Mouse (Mus musculus) liver, embryonic 12.5 days (tissue): ENCODE results near the gene Il6ra. TPM values are rescaled to one million over a fixed set of nuclear protein-coding genes. Genes with fewer than 3 reads are reported as not detected.

Experiments used
- ATAC-seq: fragments of 200-750 bp; cut with Nextera tagmentation; 2 replicates; pipeline ENCODE4 v1.8.0; 2017; ENCODE audit warnings: moderate number of reproducible peaks, mild to moderate bottlenecking, moderate library complexity
- H3K27ac ChIP-seq: fragments of 300-500 bp; sonication (generic); 2 replicates; pipeline ENCODE4 v1.5.1; 2016; ENCODE audit warnings: mild to moderate bottlenecking
- H3K27me3 ChIP-seq: fragments of 300-500 bp; sonication (generic); replicated peaks from 2 replicates; pipeline ENCODE4 v1.6.1; 2016; ENCODE audit warnings: mild to moderate bottlenecking, moderate library complexity
- H3K36me3 ChIP-seq: fragments of 300-500 bp; sonication (generic); 2 replicates; pipeline ENCODE4 v1.6.1; 2016; ENCODE audit warnings: mild to moderate bottlenecking, moderate library complexity
- H3K4me1 ChIP-seq: fragments of 300-500 bp; sonication (generic); 2 replicates; pipeline ENCODE4 v1.6.1; 2016
- H3K4me2 ChIP-seq: fragments of 300-500 bp; sonication (generic); 2 replicates; pipeline ENCODE4 v1.6.1; 2016; ENCODE audit warnings: mild to moderate bottlenecking, moderate library complexity
- H3K4me3 ChIP-seq: fragments of 300-500 bp; sonication (generic); 2 replicates; pipeline ENCODE4 v1.5.1; 2016; ENCODE audit warnings: mild to moderate bottlenecking, moderate library complexity
- H3K9ac ChIP-seq: fragments of 300-500 bp; sonication (generic); 2 replicates; pipeline ENCODE4 v1.6.1; 2016; ENCODE audit warnings: mild to moderate bottlenecking, moderate library complexity
- H3K9me3 ChIP-seq: fragments of 300-500 bp; sonication (generic); replicated peaks from 2 replicates; pipeline ENCODE4 v1.6.1; 2016; ENCODE audit warnings: mild to moderate bottlenecking, moderate library complexity
- WGBS: fragments of 180-500 bp; shearing (Covaris S2); methylation state at CpG from one replicate; pipeline ENCODE4 v1.1.7; 2016; ENCODE audit not compliant: insufficient replicate concordance; 5-methylcytosine and 5-hydroxymethylcytosine counted together
- polyA plus RNA-seq: library from polyadenylated mRNA; unstranded; fragments of >200 nt; fragmentation: Nextera tagmentation; extraction: Ambion mirVana; gene quantifications from 2 replicates; pipeline ENCODE4 v1.2.1, GENCODE M21; 2016

Il6ra gene
- 1.9 and 2.1 TPM in 2 replicates for polyA plus RNA-seq

DNA sequence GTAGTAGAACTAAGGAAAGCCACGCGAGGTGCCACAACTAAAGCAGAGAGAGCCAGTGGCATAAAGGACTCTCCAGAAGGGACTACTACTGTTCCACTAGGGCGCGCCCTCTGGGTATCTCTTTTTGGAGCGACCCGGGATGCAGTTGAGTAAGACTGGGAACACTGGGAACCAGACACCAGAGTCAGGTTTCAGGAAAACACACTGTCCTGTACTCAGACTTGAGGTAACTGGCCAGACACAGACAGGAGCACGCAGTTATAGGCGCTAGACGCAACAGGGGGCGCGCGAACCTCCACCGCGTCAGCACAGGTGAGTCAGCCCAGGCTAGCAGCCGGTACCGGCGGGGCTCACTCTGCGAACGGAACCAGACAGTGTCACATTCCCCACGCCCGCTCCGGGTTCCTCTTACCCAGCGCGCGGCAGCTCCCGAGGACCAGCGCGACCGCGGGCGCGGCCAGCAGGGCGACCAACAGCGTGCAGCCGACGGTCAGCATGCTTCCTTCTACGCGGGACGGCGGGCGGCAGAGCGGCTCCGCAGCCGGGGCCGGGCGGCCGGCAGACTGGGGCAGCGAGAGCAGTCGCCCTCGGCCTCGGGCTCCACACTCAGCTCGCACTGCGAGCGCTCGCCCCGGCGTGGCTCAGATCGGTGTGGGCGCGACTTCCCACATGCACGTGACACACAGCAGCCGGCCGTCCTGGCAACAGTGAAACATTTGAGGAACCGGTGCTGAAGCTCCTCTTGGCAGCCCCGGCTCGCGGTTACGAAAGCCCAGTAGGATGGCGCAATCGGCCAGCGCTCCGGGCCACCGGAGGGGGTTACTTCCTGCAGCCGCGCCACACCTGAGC lies at the start of gene Il6ra:
Il6ra (minus strand) TSS at position 654 of the 849 bp plus-strand sequence.
- peaks cover 81% of the 10 kb centered on the region for H3K27me3 ChIP-seq

DNA sequence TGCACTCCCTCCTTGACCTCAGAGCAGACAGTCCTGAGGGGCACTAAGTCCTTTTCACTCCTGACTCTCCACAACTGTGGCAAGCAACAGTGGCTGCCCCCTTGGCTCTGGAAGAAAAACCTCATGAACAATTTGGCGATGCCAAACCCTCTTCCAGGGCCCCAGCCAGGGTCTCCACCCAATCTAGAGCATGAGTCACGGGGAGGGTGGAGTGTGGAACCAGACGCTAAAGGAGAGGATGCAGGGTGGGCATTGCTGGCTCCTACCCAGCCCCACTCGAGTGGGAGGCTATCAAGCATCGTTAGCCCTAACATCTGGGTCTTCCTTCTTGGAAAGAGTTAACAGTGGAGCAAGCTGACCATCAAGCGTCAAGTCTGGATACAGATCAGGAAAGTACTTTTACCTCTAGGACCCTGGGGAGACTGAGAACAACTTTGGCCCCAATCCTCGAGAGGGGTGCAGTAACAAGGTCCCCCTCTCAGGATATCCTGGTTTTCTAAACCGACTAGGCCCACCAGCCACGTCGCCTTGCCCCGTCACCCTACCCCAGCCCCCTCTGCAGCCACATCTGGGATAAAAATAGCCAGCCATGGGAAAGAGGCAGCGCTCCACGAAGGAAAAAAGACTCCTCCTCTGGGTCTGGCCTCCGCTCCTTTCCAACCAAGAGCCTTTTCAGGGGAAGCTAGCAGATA lies 49.2 kb upstream of the Il6ra start:
- Histone ChIP-seq H3K4me3 (peak overlapping the region; percentile 67), H3K4me2 (peak overlapping the region; percentile 69), H3K27ac (peak overlapping the region; percentile 72), H3K9ac (peak overlapping the region; percentile 68), H3K9me3 (no peaks in the 10 kb centered on the region), H3K4me1 (peaks cover 54% of the 10 kb centered on the region), H3K27me3 (peaks cover 56% of the 10 kb centered on the region), H3K36me3 (peaks cover 16% of the 10 kb centered on the region)
- no peak for ATAC-seq
- WGBS = 3% methylated on average over 14 of the region's 14 CpGs

More for the DNA sequence above, at the start of gene Il6ra:
- peaks cover 22% of the 10 kb centered on the region for H3K4me1 ChIP-seq
- peak; percentile 66 for ATAC-seq
- H3K27ac ChIP-seq = 0 out of 2 replicates have a peak within 1 kb of the TSS, but pooled peaks have one; percentile 15
- no peaks in the 10 kb centered on the region for H3K36me3 ChIP-seq
- H3K9me3 ChIP-seq = no peaks in the 10 kb centered on the region
- WGBS = 1% methylated on average over 73 of the region's 75 CpGs
- peak within 1 kb of the TSS; percentile 56 for H3K4me3 ChIP-seq
- peak within 1 kb of the TSS; percentile 39; the same call in 1 of the 2 replicates for H3K9ac ChIP-seq
- peak within 1 kb of the TSS; percentile 79 for H3K4me2 ChIP-seq

DNA sequence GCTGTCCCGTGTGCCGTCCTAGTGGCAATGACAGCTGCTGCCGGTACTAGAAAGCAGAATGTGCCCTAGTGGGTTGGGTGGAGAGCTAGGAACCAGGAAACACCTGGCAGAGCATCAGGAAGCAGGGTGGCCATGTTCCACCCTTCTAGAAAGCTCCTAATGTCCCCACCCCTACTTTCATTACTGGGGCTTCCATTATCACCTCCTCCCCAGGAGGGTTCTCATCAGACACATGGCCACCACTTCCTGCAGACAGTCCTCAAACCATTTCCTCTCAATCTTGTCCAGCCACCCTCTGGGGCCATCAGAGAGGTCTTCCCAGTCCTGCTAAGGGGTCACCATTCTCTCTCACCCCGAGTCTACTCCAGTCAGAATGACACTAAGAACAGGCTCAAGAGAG lies 48.4 kb upstream of the Il6ra start:
- peaks cover 56% of the 10 kb centered on the region for H3K27me3 ChIP-seq
- H3K9ac ChIP-seq = no peak overlapping the region
- H3K9me3 ChIP-seq = no peaks in the 10 kb centered on the region
- peaks cover 23% of the 10 kb centered on the region for H3K36me3 ChIP-seq
- ATAC-seq = no peak
- peaks cover 54% of the 10 kb centered on the region for H3K4me1 ChIP-seq
- H3K4me2 ChIP-seq = peak overlapping the region; percentile 69
- H3K4me3 ChIP-seq = peak overlapping the region; percentile 67; the same call in 1 of the 2 replicates
- 5% methylated on average over 4 of the region's 4 CpGs for WGBS
- no peak overlapping the region for H3K27ac ChIP-seq

DNA sequence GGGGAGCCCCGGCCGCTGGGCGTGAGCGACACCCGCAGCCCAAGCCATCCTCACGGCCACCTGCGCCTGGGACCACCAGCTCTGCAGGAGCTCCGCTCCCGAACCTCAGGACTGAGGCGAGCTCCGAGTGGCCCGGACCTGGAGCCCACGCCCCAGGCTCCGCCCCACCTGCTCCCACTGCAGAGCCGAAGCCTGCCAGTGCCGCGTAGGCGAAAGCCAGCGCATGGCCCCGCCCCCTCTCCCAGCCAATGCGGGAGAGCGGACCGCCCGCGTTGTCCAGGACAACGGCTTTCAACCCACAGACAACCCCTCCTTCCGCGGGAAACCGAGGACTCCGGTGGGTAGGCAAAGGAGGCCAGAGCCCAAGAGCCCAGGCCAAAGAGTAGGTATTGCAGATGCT lies 47.5 kb upstream of the Il6ra start:
- H3K4me3 ChIP-seq = peak overlapping the region; percentile 41
- H3K27me3 ChIP-seq = peaks cover 56% of the 10 kb centered on the region
- 2% methylated on average over 30 of the region's 30 CpGs for WGBS
- H3K36me3 ChIP-seq = peaks cover 31% of the 10 kb centered on the region
- peak overlapping the region; percentile 69 for H3K4me2 ChIP-seq
- peak; percentile 85 for ATAC-seq
- H3K27ac ChIP-seq = no peak overlapping the region
- H3K9me3 ChIP-seq = no peaks in the 10 kb centered on the region
- peaks cover 54% of the 10 kb centered on the region for H3K4me1 ChIP-seq
- peak overlapping the region; percentile 49 for H3K9ac ChIP-seq

DNA sequence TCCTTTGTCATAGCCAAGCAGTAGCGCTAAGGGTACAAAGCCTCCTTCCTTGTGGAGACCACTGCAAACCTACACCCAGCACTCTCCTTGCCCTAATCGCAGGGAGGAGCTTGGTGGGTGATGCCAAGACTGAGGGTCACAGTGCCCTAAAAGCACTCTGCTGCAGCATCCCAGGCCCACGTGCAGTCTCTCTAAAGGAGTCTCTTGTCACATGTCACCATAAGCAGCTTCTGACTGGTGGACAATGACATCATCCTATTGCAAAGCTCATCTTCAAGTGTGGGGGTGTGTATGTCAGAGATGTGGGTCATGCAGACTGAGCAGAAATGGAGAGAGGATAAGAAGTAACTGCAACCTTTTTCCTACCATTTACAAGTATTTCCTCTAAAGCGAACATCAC lies 46.4 kb upstream of the Il6ra start:
- Histone ChIP-seq H3K36me3 (peaks cover 31% of the 10 kb centered on the region), H3K4me3 (no peak overlapping the region), H3K27ac (no peak overlapping the region), H3K4me2 (no peak overlapping the region), H3K27me3 (peaks cover 55% of the 10 kb centered on the region), H3K9me3 (no peaks in the 10 kb centered on the region), H3K4me1 (peaks cover 51% of the 10 kb centered on the region), H3K9ac (no peak overlapping the region)
- WGBS = 81% methylated on average over 4 of the region's 4 CpGs
- ATAC-seq = no peak

DNA sequence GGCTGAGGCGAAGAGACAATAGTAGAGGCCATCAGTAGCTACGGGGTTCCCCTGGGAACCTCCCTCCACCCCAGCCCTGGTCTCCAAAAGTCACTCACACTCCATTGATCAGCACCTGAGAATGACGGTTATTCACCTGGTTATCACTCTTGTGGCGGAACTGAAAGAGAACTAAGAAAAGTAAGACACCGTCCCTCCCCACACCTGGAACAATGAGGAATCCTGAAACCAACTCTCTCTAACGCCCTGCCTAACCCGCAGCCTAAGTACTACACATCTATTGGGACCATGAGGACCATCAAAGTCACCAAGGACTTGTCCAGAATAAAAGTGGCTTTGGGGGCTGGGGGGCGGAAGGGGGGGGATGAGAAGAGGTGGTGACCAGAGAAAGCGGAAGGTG lies 44.9 kb upstream of the Il6ra start:
- peaks cover 40% of the 10 kb centered on the region for H3K27me3 ChIP-seq
- WGBS = 77% methylated on average over 9 of the region's 9 CpGs
- ATAC-seq = no peak
- peaks cover 36% of the 10 kb centered on the region for H3K4me1 ChIP-seq
- no peak overlapping the region for H3K4me3 ChIP-seq
- peaks cover 32% of the 10 kb centered on the region for H3K36me3 ChIP-seq
- H3K27ac ChIP-seq = no peak overlapping the region
- H3K4me2 ChIP-seq = no peak overlapping the region
- no peak overlapping the region for H3K9ac ChIP-seq
- H3K9me3 ChIP-seq = no peaks in the 10 kb centered on the region

DNA sequence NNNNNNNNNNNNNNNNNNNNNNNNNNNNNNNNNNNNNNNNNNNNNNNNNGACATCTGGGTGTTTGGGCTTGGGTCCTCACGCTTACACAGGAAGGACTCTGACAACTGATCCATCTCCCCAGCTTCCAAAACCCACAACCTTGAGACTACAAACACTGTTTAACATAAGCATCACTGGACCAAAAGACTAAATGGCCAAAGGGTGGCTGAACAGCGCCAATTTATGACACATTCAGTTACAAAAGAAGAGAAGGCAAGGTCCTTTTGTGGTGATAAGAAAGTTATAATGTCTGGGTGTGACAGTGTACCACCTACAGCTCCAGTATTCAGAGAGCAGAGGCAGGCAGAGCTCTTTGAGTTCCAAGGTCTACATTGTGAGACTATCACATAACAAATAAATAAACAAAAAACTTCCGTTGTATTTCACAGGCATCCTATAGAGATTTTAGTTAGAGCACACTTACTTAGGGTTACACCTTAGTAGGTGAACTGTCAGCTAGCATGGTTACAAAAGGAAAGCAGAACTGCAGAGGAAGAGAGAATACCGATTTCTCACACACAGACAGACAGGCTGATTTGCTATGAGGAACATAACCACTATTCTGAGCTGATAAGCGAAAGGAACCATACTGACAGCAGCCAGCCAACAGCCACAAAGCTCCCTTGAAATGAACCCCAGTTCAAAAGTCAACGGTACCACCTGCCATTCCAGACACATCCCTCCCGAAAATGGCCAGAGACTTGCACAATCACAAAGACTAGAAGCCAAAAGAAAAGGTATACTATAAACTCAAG lies 43.4 kb upstream of the Il6ra start:
- H3K27me3 ChIP-seq = peaks cover 25% of the 10 kb centered on the region
- H3K4me3 ChIP-seq = no peak overlapping the region
- no peak overlapping the region for H3K4me2 ChIP-seq
- peaks cover 21% of the 10 kb centered on the region for H3K4me1 ChIP-seq
- H3K9ac ChIP-seq = no peak overlapping the region
- H3K27ac ChIP-seq = no peak overlapping the region
- no peaks in the 10 kb centered on the region for H3K9me3 ChIP-seq
- ATAC-seq = no peak
- WGBS = 69% methylated on average over 7 of the region's 7 CpGs
- peaks cover 44% of the 10 kb centered on the region for H3K36me3 ChIP-seq

DNA sequence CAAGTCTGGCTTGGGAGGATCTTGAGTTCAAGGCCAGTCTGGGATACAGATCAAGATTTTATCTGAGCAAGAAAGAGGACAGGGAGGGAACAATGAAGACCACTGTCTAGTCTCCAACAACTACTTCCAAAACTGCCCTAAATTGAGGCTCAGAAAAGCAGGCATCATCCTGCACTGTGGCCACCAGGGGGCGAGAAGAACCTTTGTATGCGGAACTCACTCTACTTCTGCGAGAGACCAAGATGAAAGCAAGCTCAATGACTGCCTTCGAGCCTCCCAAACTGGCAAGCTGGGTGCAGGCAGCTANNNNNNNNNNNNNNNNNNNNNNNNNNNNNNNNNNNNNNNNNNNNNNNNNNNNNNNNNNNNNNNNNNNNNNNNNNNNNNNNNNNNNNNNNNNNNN lies 40.4 kb upstream of the Il6ra start:
- Histone ChIP-seq H3K9me3 (no peaks in the 10 kb centered on the region), H3K36me3 (peaks cover 62% of the 10 kb centered on the region), H3K4me3 (no peak overlapping the region), H3K4me1 (no peaks in the 10 kb centered on the region), H3K4me2 (no peak overlapping the region), H3K27me3 (no peaks in the 10 kb centered on the region), H3K9ac (no peak overlapping the region), H3K27ac (no peak overlapping the region)
- 8% methylated on average over 4 of the region's 4 CpGs for WGBS
- no peak for ATAC-seq

DNA sequence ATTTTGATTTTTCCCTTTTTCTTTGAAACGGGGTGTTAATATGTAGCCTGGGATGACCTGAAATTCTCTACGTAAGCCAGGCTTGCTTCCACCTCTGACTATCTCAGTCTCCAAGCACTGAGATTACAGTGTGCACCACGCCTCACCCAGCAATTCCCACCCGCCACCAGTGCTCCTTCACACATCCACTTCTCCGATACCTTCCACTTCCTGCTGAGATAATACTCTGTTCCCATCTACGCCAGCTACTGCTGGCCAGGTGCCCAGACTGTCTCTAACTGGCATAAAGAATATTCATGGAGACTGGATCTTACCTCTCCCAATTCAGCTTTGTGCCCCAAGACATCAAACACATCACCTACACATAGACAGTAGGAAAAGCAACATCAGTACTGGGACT lies 35.7 kb upstream of the Il6ra start:
- no peak overlapping the region for H3K4me2 ChIP-seq
- no peak overlapping the region for H3K9ac ChIP-seq
- no peak overlapping the region for H3K27ac ChIP-seq
- H3K4me3 ChIP-seq = no peak overlapping the region
- H3K9me3 ChIP-seq = no peaks in the 10 kb centered on the region
- H3K27me3 ChIP-seq = no peaks in the 10 kb centered on the region
- no peak for ATAC-seq
- peaks cover 76% of the 10 kb centered on the region for H3K36me3 ChIP-seq
- H3K4me1 ChIP-seq = no peaks in the 10 kb centered on the region
- WGBS = 81% methylated on average over 6 of the region's 6 CpGs

DNA sequence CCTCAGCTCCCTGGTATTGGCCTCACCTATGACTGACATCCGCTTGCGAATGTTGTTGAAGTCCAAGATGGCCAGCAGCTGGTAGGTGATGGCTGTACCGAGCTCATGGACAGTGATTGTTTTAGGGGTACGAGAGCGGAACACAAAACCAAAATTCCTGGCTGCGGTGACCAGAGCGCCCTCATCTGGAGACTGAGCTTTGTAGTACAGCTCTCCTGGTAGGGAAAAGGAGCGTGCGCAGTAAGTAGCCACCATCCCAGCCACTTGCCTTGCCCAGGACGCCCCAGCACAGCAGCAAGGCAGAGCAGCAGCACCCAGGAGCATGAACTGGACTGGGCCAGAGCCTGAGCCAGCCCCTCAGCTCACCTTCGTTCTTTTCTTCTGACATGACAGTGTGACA lies 35.0 kb upstream of the Il6ra start:
- Histone ChIP-seq H3K4me2 (no peak overlapping the region), H3K9me3 (no peaks in the 10 kb centered on the region), H3K9ac (no peak overlapping the region), H3K4me3 (no peak overlapping the region), H3K36me3 (peaks cover 82% of the 10 kb centered on the region), H3K4me1 (no peaks in the 10 kb centered on the region), H3K27me3 (no peaks in the 10 kb centered on the region), H3K27ac (no peak overlapping the region)
- 85% methylated on average over 11 of the region's 11 CpGs for WGBS
- ATAC-seq = no peak

DNA sequence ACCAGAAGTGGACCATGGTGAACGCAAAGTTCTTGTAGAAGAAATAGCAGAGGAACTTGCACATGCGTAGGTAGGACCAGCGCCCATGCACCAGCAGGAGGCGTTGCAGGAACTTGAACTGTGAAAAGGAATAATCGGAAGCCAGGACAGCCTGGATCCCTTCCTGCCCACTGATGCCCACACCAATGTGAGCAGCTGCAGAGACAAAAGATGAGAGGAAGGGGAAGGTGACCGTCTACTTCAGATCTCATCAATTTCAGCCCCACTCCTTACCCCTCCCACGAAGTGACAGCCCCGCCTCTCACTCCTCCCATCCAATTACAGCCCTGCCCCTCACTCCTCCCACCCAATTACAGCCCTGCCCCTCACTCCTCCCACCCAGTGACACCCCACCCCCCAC lies 32.0 kb upstream of the Il6ra start:
- H3K27ac ChIP-seq = no peak overlapping the region
- 75% methylated on average over 8 of the region's 8 CpGs for WGBS
- no peak overlapping the region for H3K4me2 ChIP-seq
- H3K4me1 ChIP-seq = no peaks in the 10 kb centered on the region
- peaks cover 89% of the 10 kb centered on the region for H3K36me3 ChIP-seq
- H3K9me3 ChIP-seq = no peaks in the 10 kb centered on the region
- no peak overlapping the region for H3K4me3 ChIP-seq
- ATAC-seq = peak; percentile 47; the same call in 1 of the 2 replicates
- no peaks in the 10 kb centered on the region for H3K27me3 ChIP-seq
- H3K9ac ChIP-seq = no peak overlapping the region
